Mouse (Mus musculus) liver, adult 2 months (tissue): Measurements from ENCODE around the gene Ciz1. TPM values are rescaled to one million over a fixed set of nuclear protein-coding genes. Genes with fewer than 3 reads are reported as not detected.

Experiments used
- DNase-seq: peaks from one replicate; pipeline ENCODE4 v3.0.0-alpha.2; 2011; ENCODE audit warnings: low read depth, low spot score; ENCODE audit errors: extremely low read depth
- H3K27ac ChIP-seq: fragments of 200-500 bp; replicated peaks from 2 replicates; pipeline ENCODE4 v1.5.1; 2012; ENCODE audit warnings: low read depth, mild to moderate bottlenecking, control low read depth, inconsistent platforms, low read length; ENCODE audit not compliant: insufficient read depth
- H3K27me3 ChIP-seq: fragments of 200-500 bp; 2 replicates; pipeline ENCODE4 v1.6.1; 2012; ENCODE audit warnings: mild to moderate bottlenecking, moderate library complexity, low read length, inconsistent platforms; ENCODE audit not compliant: control insufficient read depth, insufficient read depth
- H3K36me3 ChIP-seq: fragments of 200-500 bp; 2 replicates; pipeline ENCODE4 v1.6.1; 2012; ENCODE audit warnings: low read length, inconsistent platforms; ENCODE audit not compliant: control insufficient read depth, insufficient read depth
- H3K4me1 ChIP-seq: fragments of 200-500 bp; 2 replicates; pipeline ENCODE4 v1.6.1; 2011; ENCODE audit warnings: low read length; ENCODE audit not compliant: control insufficient read depth, insufficient read depth
- H3K4me3 ChIP-seq: fragments of 200-500 bp; 2 replicates; pipeline ENCODE4 v1.5.1; 2011; ENCODE audit warnings: low read depth, mild to moderate bottlenecking, control low read depth, low read length, moderate library complexity; ENCODE audit not compliant: insufficient read depth
- H3K79me2 ChIP-seq: fragments of 200-500 bp; 2 replicates; pipeline ENCODE4 v1.6.1; 2012; ENCODE audit warnings: inconsistent platforms, mild to moderate bottlenecking, low read length, moderate library complexity; ENCODE audit not compliant: control insufficient read depth, insufficient read depth
- H3K9ac ChIP-seq: fragments of 200-500 bp; 2 replicates; pipeline ENCODE4 v1.6.1; 2012; ENCODE audit warnings: low read depth, mild to moderate bottlenecking, control low read depth, inconsistent platforms, low read length
- CTCF ChIP-seq: fragments of 200-500 bp; IDR thresholded peaks from 2 replicates; pipeline ENCODE4 v1.5.1; 2011; ENCODE audit warnings: low read depth, low read length, control low read depth
- POLR2A ChIP-seq: fragments of 200-500 bp; IDR thresholded peaks from 2 replicates; pipeline ENCODE4 v1.6.1; 2011; ENCODE audit warnings: low read length, control low read depth; ENCODE audit not compliant: insufficient read depth; ENCODE audit errors: extremely low read depth
- WGBS: fragments of 180-500 bp; shearing (Covaris S2); methylation state at CpG from one replicate; pipeline ENCODE4 v1.1.7; 2018; 5-methylcytosine and 5-hydroxymethylcytosine counted together
- polyA plus RNA-seq: library from polyadenylated mRNA; depleted of rRNA; stranded (reverse); fragments of >200 nt; gene quantifications from 2 replicates; pipeline ENCODE4 v1.2.3, GENCODE M21; 2012
- total RNA-seq: library from RNA; depleted of rRNA; stranded (reverse); fragments of >200 nt; gene quantifications from 2 replicates; pipeline ENCODE4 v1.2.3, GENCODE M21; 2014

The Ciz1 gene
- total and polyA plus RNA-seq, 2 experiments, result 9.5 to 71.7 TPM

DNA sequence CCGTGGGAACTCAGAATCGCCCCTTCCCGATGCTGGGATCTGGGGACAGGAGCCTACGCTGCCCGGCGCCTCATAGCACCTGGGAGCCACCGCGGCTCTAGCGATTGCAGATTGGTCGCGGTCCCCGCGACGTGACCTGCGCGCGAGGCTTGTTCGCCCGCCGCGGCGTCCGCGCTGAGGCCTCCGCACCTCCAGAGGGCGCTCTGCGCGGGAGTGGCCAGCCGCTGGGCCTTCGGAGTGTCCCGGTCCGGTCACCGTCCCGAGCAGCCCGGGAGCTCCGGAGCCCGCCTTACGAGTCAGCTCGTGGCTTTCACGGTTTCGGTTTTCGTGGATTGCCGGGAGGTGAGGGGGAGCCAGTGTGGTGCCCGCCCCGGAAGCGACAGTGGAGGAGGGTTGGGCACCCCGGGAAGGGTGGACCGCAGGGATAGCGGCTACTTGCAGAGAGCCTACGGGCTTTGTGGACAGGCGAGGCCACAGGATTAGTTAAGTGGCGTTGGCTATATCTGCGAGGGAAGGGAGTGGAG, 10.8 kb downstream of the Ciz1 start:
- Histone ChIP-seq H3K4me3 (peak overlapping the region; percentile 89), H3K79me2 (peaks cover 3% of the 10 kb centered on the region; the same call in 1 of the 2 replicates), H3K27ac (peak overlapping the region; percentile 95), H3K36me3 (peaks cover under 1% of the 10 kb centered on the region; the same call in 1 of the 2 replicates), H3K9ac (peak overlapping the region; percentile 85), H3K27me3 (no peaks in the 10 kb centered on the region), H3K4me1 (peaks cover 7% of the 10 kb centered on the region; the same call in 1 of the 2 replicates)
- under 1% methylated on average over 53 of the region's 53 CpGs for WGBS
- DNase-seq, result peak; percentile 86
- TF ChIP-seq POLR2A, result peak; percentile 58
- peak; percentile 89 for TF ChIP-seq CTCF

DNA sequence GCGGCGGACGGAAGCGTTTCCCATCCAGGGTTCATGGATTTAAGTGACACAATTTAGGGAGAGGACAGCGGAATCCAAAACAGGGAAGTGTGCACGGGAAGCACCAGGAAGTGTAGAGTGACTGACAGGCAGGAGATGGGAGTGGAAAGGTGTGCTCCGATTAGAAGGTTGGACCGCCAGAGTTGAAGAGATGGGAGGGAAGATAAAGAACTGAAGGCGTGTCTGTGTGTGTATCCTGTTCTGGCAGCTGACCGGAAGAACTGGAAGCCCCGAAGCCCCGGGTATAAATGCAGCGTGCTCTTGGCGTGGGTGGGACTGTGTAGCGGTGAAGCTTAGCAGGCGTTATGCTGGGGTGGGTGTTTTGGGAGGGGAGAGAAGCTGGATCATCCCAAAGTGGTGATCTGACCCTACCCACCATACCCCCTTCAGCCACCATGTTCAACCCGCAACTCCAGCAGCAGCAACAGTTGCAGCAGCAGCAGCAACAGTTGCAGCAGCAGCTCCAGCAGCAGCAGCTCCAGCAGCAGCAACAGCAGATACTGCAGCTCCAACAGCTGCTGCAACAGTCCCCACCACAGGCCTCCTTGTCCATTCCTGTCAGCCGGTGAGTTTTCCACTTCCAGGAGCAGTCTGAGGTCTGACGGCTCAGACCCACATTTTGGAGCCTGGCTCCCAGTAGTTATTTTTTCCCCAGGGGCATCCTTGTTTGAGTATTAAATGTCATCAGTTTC, 11.4 kb downstream of the Ciz1 start:
- DNase-seq, result peak; percentile 72
- peak overlapping the region; percentile 95 for H3K27ac ChIP-seq
- H3K79me2 ChIP-seq, result peaks cover 3% of the 10 kb centered on the region; the same call in 1 of the 2 replicates
- H3K4me1 ChIP-seq, result peaks cover 7% of the 10 kb centered on the region; the same call in 1 of the 2 replicates
- TF ChIP-seq CTCF (no peak), POLR2A (no peak)
- peak overlapping the region; percentile 85 for H3K9ac ChIP-seq
- 9% methylated on average over 19 of the region's 19 CpGs for WGBS
- peaks cover 4% of the 10 kb centered on the region; the same call in 1 of the 2 replicates for H3K36me3 ChIP-seq
- H3K4me3 ChIP-seq, result peak overlapping the region; percentile 89
- no peaks in the 10 kb centered on the region for H3K27me3 ChIP-seq

- TF ChIP-seq POLR2A (no peak), CTCF (no peak)
- H3K79me2 ChIP-seq, result peaks cover 3% of the 10 kb centered on the region; the same call in 1 of the 2 replicates
- no peak for DNase-seq
- peaks cover 7% of the 10 kb centered on the region; the same call in 1 of the 2 replicates for H3K4me1 ChIP-seq
- H3K27ac ChIP-seq, result no peak overlapping the region
- H3K9ac ChIP-seq, result no peak overlapping the region
- 86% methylated on average over 8 of the region's 8 CpGs for WGBS
- no peaks in the 10 kb centered on the region for H3K27me3 ChIP-seq
- peaks cover 4% of the 10 kb centered on the region; the same call in 1 of the 2 replicates for H3K36me3 ChIP-seq
- H3K4me3 ChIP-seq, result no peak overlapping the region
These were observed 12.0 kb downstream of the Ciz1 start for GRCm38 (mm10) chr2:32364121-32364520.

DNA sequence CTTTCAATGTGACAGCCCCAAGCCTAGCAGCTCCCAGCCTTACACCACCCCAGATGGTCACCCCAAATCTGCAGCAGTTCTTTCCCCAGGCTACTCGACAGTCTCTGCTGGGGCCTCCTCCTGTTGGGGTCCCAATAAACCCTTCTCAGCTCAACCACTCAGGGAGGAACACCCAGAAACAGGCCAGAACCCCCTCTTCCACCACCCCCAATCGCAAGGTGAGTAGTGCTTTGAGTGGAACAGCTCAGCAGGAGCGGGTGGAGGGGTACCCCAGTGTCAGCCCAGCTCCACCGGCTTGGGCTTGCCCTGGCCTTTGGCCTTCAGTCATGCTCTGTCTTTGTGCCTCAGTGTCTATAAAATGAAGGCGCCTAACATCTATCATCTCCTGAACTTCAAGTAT, 15.2 kb downstream of the Ciz1 start:
- Histone ChIP-seq H3K9ac (no peak overlapping the region), H3K4me3 (no peak overlapping the region), H3K27ac (no peak overlapping the region), H3K4me1 (peaks cover 3% of the 10 kb centered on the region; the same call in 1 of the 2 replicates), H3K27me3 (no peaks in the 10 kb centered on the region), H3K36me3 (peaks cover 4% of the 10 kb centered on the region; the same call in 1 of the 2 replicates), H3K79me2 (peaks cover 3% of the 10 kb centered on the region; the same call in 1 of the 2 replicates)
- no peak for TF ChIP-seq POLR2A
- TF ChIP-seq CTCF, result no peak
- no peak for DNase-seq
- WGBS, result 96% methylated on average over 5 of the region's 5 CpGs

GRCm38 (mm10) chr2:32374191-32374590, 22.1 kb downstream of the Ciz1 start:
- H3K79me2 ChIP-seq, result no peaks in the 10 kb centered on the region
- WGBS, result 95% methylated on average over 10 of the region's 10 CpGs
- no peak overlapping the region for H3K27ac ChIP-seq
- no peaks in the 10 kb centered on the region; the same call in 1 of the 2 replicates for H3K36me3 ChIP-seq
- TF ChIP-seq CTCF (no peak), POLR2A (no peak)
- H3K9ac ChIP-seq, result no peak overlapping the region
- no peaks in the 10 kb centered on the region for H3K27me3 ChIP-seq
- H3K4me1 ChIP-seq, result no peaks in the 10 kb centered on the region
- no peak overlapping the region for H3K4me3 ChIP-seq
- no peak for DNase-seq

GRCm38 (mm10) chr2:32375317-32375940, 23.3 kb downstream of the Ciz1 start:
- Histone ChIP-seq H3K36me3 (no peaks in the 10 kb centered on the region; the same call in 1 of the 2 replicates), H3K4me1 (no peaks in the 10 kb centered on the region), H3K4me3 (no peak overlapping the region), H3K27ac (no peak overlapping the region), H3K79me2 (no peaks in the 10 kb centered on the region), H3K9ac (no peak overlapping the region), H3K27me3 (no peaks in the 10 kb centered on the region)
- no peak for DNase-seq
- TF ChIP-seq CTCF, result no peak
- no peak for TF ChIP-seq POLR2A
- 95% methylated on average over 13 of the region's 13 CpGs for WGBS
